Mouse (Mus musculus): ENCODE data around the gene Ubald2.

GRCm38 (mm10) chr11:116387086-116388071, 46.5 kb upstream of the Ubald2 start:
- TF ChIP-seq EP300 (IDR thresholded peaks at IDR 0.05; ENCODE audit: insufficient read depth, low read depth, low read length) (peak; percentile 55; the same call in 1 of the 2 replicates), POLR2A (IDR thresholded peaks at IDR 0.05; ENCODE audit: insufficient read depth, low read length) (no peak)
